Mouse (Mus musculus): ENCODE results near the gene Gm12789.
"Not testable (repeated sequence)": the region's sequence is repeated elsewhere in the genome, so short reads cannot be mapped to it uniquely, and the experiment has no call there.

Gm12789 gene

DNA sequence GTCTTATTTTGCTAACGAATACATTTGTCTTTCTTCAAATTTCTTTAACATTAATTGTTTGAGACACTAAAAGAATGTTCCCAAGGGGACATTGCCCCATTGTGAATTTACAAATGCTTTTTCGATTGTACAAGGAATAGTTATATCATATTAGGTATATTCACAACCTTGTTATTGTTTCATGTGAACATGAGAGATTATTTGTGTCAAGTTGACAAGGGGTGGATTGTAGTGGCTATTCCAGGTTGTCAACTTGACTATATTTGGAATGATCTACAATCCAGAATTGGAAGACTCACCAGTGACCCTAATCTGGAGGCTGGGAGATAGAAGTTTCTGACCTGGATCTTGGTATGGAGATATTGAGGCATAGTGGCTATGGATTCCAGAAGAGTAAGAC lies at the start of gene Gm12789:
TSS of gene Gm12789 (plus strand) at position 301 of the 400 bp plus-strand sequence.
- DNase-seq (ENCODE audit: low spot score), result not testable (repeated sequence)

- DNase-seq (ENCODE audit: low spot score), result not testable (repeated sequence)
Measured at GRCm38 (mm10) chr4:101940107-101940506, 46.3 kb upstream of the Gm12789 start, which contains the start of gene Gm12794. Gm12794 (plus strand) TSS chr4:101940407.

- not testable (repeated sequence) for DNase-seq (ENCODE audit: low spot score)
Measured at GRCm38 (mm10) chr4:101980949-101981348, 5.5 kb upstream of the Gm12789 start, which contains the start of gene Gm12790. Gm12790 (minus strand) TSS chr4:101981049.

- DNase-seq (ENCODE audit: low spot score), result no peak
Measured at GRCm38 (mm10) chr4:101985678-101986077, 748 bp upstream of the Gm12789 start.

DNA sequence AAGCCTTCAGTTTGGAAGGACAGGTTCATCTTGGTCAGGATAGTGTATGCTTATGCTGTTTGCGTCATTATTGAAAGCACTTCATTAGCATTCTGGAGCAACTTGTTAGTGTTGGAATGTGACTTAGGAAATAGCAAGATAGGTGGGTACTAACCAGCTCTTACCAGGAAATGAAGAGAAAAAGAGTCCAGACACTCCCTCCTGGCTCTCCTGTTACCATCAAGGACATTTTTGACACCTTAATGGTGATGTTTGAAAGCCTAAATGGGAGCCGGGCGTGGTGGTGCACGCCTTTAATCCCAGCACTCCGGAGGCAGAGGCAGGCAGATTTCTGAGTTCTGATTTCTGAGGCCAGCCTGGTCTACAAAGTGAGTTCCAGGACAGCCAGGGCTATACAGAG lies 11.0 kb downstream of the Gm12789 start:
- DNase-seq (ENCODE audit: low spot score), result no peak

DNA sequence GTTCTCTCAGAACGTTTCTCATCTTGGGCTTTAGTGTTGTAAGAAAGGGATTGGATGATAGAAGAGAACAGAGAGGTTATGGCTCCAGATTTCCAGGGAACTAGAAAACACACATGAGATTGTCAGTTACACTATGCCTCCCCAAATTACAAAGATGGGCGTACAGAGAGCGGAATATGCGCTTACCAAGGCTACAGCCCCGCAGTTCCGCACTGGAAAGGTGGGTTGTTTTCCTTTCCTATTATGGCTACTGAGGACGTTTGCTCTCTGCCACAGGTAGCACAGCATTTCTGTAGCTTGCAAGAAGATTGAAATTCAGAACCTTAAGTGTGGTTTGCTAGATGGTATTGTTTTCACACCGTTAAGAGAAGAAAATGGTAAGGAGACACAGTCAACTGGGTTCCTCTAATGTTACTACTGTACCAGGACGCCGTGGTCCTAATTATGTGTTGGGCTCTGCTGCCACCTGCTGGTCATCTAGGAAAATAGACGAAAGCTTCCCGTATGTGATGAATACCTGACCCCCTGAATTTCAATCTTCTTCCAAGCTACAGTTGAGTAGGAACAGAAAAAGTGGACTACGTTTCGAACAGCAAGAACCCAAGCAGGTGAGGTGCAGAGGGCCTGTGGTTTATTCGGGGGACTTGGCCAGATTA lies 12.0 kb downstream of the Gm12789 start:
- DNase-seq (ENCODE audit: low spot score), result no peak

DNA sequence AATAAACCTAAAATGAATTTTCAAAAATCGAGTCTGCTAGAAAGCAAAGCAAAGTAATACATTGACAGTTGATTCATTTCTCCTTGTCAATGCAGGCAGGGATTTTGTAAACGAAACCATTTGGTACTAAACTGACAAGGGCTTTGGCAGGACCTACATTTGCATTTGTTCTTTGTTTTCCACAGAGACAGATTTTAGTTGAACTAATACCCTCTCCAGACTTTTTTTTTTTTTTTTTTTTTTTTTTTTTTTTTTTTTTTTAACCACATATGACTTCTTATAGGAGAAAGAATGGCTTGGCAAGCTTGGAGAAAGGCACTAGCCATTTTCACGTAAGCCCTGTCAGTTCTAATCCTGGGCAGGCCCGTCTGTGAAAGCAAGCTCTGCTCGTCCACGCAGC lies 40.2 kb downstream of the Gm12789 start:
- DNase-seq (ENCODE audit: low spot score), result no peak

Data from left cerebral cortex, adult 11 months (tissue).